Mouse (Mus musculus): ENCODE measurements around the gene Prcc.

DNA sequence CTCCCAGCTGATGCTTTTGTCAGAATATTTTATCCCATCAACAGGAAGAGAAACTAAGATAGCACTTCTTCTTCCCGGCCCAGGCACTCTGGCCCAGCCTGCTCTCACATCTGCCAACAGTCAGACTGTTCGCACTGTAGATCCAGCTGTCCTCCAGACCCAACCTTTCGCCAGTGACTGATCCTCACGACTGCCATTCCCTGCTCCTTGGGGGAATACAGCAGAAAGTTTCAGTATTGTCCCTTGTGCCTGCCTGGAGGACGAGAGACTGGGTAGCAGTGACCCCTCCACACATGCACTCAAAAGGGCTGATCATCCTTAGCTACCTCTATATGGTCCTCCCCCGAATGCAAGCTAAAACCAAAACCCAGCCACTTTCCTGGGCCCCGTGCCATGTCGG, 29.5 kb downstream of the Prcc start:
- TF ChIP-seq CTCF (IDR thresholded peaks at IDR 0.05; ENCODE audit: borderline replicate concordance, extremely low read depth, insufficient read depth, insufficient read length), result no peak
- TF ChIP-seq POLR2A (IDR thresholded peaks at IDR 0.05; ENCODE audit: borderline replicate concordance, extremely low read depth, insufficient read depth, insufficient read length, poor library complexity, severe bottlenecking), result no peak

Measured in brain, embryonic 14.5 days (tissue).